Mouse (Mus musculus): Measurements from ENCODE around the gene Ccdc47.

- TF ChIP-seq CTCF (IDR thresholded peaks at IDR 0.05; ENCODE audit: low read depth, low read length) = no peak
- no peak for TF ChIP-seq POLR2A (IDR thresholded peaks at IDR 0.05; ENCODE audit: extremely low read depth, insufficient read depth, low read length)
These were observed 3.4 kb downstream of the Ccdc47 start for GRCm38 (mm10) chr11:106212771-106213170.
